Mouse (Mus musculus) E14TG2a.4 (cell line): ENCODE measurements around the gene 1190007I07Rik.
"Not testable (repeated sequence)": the region's sequence is repeated elsewhere in the genome, so short reads cannot be mapped to it uniquely, and the experiment has no call there.

Experiments used
- H3K27me3 ChIP-seq: 2 replicates; pipeline ENCODE4 v1.6.1; 2014; ENCODE audit warnings: low read length, control low read depth; ENCODE audit not compliant: insufficient read depth
- H3K36me3 ChIP-seq: 2 replicates; pipeline ENCODE4 v1.6.1; 2014; ENCODE audit warnings: low read length, control low read depth; ENCODE audit not compliant: insufficient read depth
- H3K4me1 ChIP-seq: replicated peaks from 2 replicates; pipeline ENCODE4 v1.6.1; 2014; ENCODE audit warnings: low read depth, low read length, control low read depth
- H3K4me3 ChIP-seq: replicated peaks from 2 replicates; pipeline ENCODE4 v1.5.1; 2014; ENCODE audit warnings: mild to moderate bottlenecking, low read length
- H3K9me3 ChIP-seq: 2 replicates; pipeline ENCODE4 v1.6.1; 2014; ENCODE audit warnings: low read length, control low read depth
- CTCF ChIP-seq: conservative IDR thresholded peaks from 2 replicates; pipeline ENCODE4 v1.5.1; 2014; ENCODE audit warnings: low read length
- NANOG ChIP-seq: IDR thresholded peaks from 2 replicates; pipeline ENCODE4 v1.6.1; 2014; ENCODE audit warnings: borderline replicate concordance, low read length, mixed read lengths
- POU5F1 ChIP-seq: IDR thresholded peaks from 2 replicates; pipeline ENCODE4 v1.6.1; 2014; ENCODE audit warnings: low read length, borderline replicate concordance

The 1190007I07Rik gene

GRCm38 (mm10) chr10:82632496-82633280, 9.7 kb upstream of the 1190007I07Rik start:
- H3K9me3 ChIP-seq, result peaks cover 44% of the 10 kb centered on the region
- no peak for TF ChIP-seq CTCF
- no peak for TF ChIP-seq POU5F1
- no peak for TF ChIP-seq NANOG
- H3K36me3 ChIP-seq, result peaks cover 58% of the 10 kb centered on the region
- no peak overlapping the region for H3K4me3 ChIP-seq
- H3K27me3 ChIP-seq, result no peaks in the 10 kb centered on the region
- H3K4me1 ChIP-seq, result peaks cover 30% of the 10 kb centered on the region

- Histone ChIP-seq H3K4me3 (peak overlapping the region; percentile 89), H3K27me3 (no peaks in the 10 kb centered on the region), H3K4me1 (peaks cover 30% of the 10 kb centered on the region), H3K36me3 (peaks cover 43% of the 10 kb centered on the region), H3K9me3 (peaks cover 30% of the 10 kb centered on the region)
- TF ChIP-seq POU5F1, result no peak
- TF ChIP-seq NANOG, result no peak
These were observed 8.1 kb upstream of the 1190007I07Rik start for GRCm38 (mm10) chr10:82631133-82631532.

GRCm38 (mm10) chr10:82630497-82630896, 7.5 kb upstream of the 1190007I07Rik start:
- Histone ChIP-seq H3K4me3 (peak overlapping the region; percentile 89), H3K27me3 (no peaks in the 10 kb centered on the region), H3K4me1 (peaks cover 30% of the 10 kb centered on the region), H3K36me3 (peaks cover 36% of the 10 kb centered on the region), H3K9me3 (peaks cover 27% of the 10 kb centered on the region)
- no peak for TF ChIP-seq NANOG
- no peak for TF ChIP-seq CTCF
- no peak for TF ChIP-seq POU5F1

- peaks cover 33% of the 10 kb centered on the region for H3K4me1 ChIP-seq
- H3K27me3 ChIP-seq, result not testable (repeated sequence)
- H3K9me3 ChIP-seq, result peaks cover 24% of the 10 kb centered on the region
- peaks cover 29% of the 10 kb centered on the region for H3K36me3 ChIP-seq
- peak within 1 kb of the TSS; percentile 89 for H3K4me3 ChIP-seq
These were observed 6.7 kb upstream of the 1190007I07Rik start, which contains the start of gene Tdg for GRCm38 (mm10) chr10:82629586-82630255. Tdg (plus strand) TSS chr10:82629828.

- H3K4me1 ChIP-seq, result peaks cover 39% of the 10 kb centered on the region
- H3K27me3 ChIP-seq, result no peaks in the 10 kb centered on the region
- peak overlapping the region; percentile 89 for H3K4me3 ChIP-seq
- TF ChIP-seq NANOG (no peak), POU5F1 (no peak), CTCF (no peak)
- H3K9me3 ChIP-seq, result peaks cover 19% of the 10 kb centered on the region
- peaks cover 24% of the 10 kb centered on the region for H3K36me3 ChIP-seq
These were observed 6.1 kb upstream of the 1190007I07Rik start for GRCm38 (mm10) chr10:82629111-82629585.

GRCm38 (mm10) chr10:82623553-82623932, 515 bp upstream of the 1190007I07Rik start:
- not testable (repeated sequence) for H3K27me3 ChIP-seq, H3K36me3 ChIP-seq, H3K9me3 ChIP-seq
- peaks cover 14% of the 10 kb centered on the region for H3K4me1 ChIP-seq
- peak overlapping the region; percentile 43 for H3K4me3 ChIP-seq

- H3K9me3 ChIP-seq, result no peaks in the 10 kb centered on the region
- H3K4me1 ChIP-seq, result peaks cover 13% of the 10 kb centered on the region
- peaks cover 6% of the 10 kb centered on the region for H3K36me3 ChIP-seq
- no peak for TF ChIP-seq CTCF
- no peak for TF ChIP-seq POU5F1
- no peak for TF ChIP-seq NANOG
- H3K27me3 ChIP-seq, result no peaks in the 10 kb centered on the region
- H3K4me3 ChIP-seq, result peak overlapping the region; percentile 84
These were observed 793 bp downstream of the 1190007I07Rik start for GRCm38 (mm10) chr10:82622235-82622634.

- H3K36me3 ChIP-seq, H3K4me3 ChIP-seq: not testable (repeated sequence)
These were observed 28.6 kb downstream of the 1190007I07Rik start for GRCm38 (mm10) chr10:82594421-82594820.

GRCm38 (mm10) chr10:82589673-82590072, 33.4 kb downstream of the 1190007I07Rik start:
- not testable (repeated sequence) for H3K4me1 ChIP-seq

More at GRCm38 (mm10) chr10:82594421-82594820, 28.6 kb downstream of the 1190007I07Rik start:
- not testable (repeated sequence) for H3K27me3 ChIP-seq, H3K9me3 ChIP-seq
- H3K4me1 ChIP-seq, result peaks cover 12% of the 10 kb centered on the region

GRCm38 (mm10) chr10:82571091-82571490, 51.9 kb downstream of the 1190007I07Rik start:
- not testable (repeated sequence) for H3K4me3 ChIP-seq, H3K9me3 ChIP-seq, H3K36me3 ChIP-seq, H3K4me1 ChIP-seq, H3K27me3 ChIP-seq

More at GRCm38 (mm10) chr10:82589673-82590072, 33.4 kb downstream of the 1190007I07Rik start:
- peak; percentile 34 for TF ChIP-seq CTCF
- not testable (repeated sequence) for H3K36me3 ChIP-seq, H3K9me3 ChIP-seq, H3K4me3 ChIP-seq, H3K27me3 ChIP-seq
